Mouse (Mus musculus) bone marrow macrophage, adult 2 months (primary cell): ENCODE data around the gene Ylpm1.

ENCODE experiments used
- CTCF ChIP-seq: IDR thresholded peaks from 2 replicates; pipeline ENCODE4 v1.5.1; 2012; ENCODE audit warnings: low read depth, mild to moderate bottlenecking, low read length, moderate library complexity
- POLR2A ChIP-seq: IDR thresholded peaks from 2 replicates; pipeline ENCODE4 v1.6.1; 2012; ENCODE audit warnings: mild to moderate bottlenecking, low read depth, low read length, borderline replicate concordance

GRCm38 (mm10) chr12:84956317-84956716 is 39.8 kb upstream of the Ylpm1 start:
- TF ChIP-seq POLR2A (no peak), CTCF (no peak)
